Mouse (Mus musculus) lung, embryonic 14.5 days (tissue): Measurements from ENCODE around the gene Vps45. TPM values are rescaled to one million over a fixed set of nuclear protein-coding genes. Genes with fewer than 3 reads are reported as not detected.
"Not testable (repeated sequence)": the region's sequence is repeated elsewhere in the genome, so short reads cannot be mapped to it uniquely, and the experiment has no call there.

ENCODE experiments used
- ATAC-seq: fragments of 200-750 bp; cut with Nextera tagmentation; 2 replicates; pipeline ENCODE4 v1.8.0; 2017; ENCODE audit warnings: mild to moderate bottlenecking, moderate TSS enrichment, moderate library complexity; ENCODE audit not compliant: insufficient read depth
- DNase-seq: peaks from one replicate; pipeline ENCODE4 v3.0.0-alpha.2; 2015
- H3K27ac ChIP-seq: fragments of 300-500 bp; sonication (generic); 2 replicates; pipeline ENCODE4 v1.5.1; 2014; ENCODE audit warnings: low read depth, mild to moderate bottlenecking, moderate library complexity
- H3K27me3 ChIP-seq: fragments of 300-500 bp; sonication (generic); 2 replicates; pipeline ENCODE4 v1.6.1; 2014; ENCODE audit warnings: low read length, control low read depth; ENCODE audit not compliant: insufficient read depth
- H3K36me3 ChIP-seq: fragments of 300-500 bp; sonication (generic); 2 replicates; pipeline ENCODE4 v1.6.1; 2014; ENCODE audit warnings: control low read depth; ENCODE audit not compliant: insufficient read depth
- H3K4me1 ChIP-seq: fragments of 300-500 bp; sonication (generic); 2 replicates; pipeline ENCODE4 v1.6.1; 2014; ENCODE audit warnings: antibody characterized with exemption, control low read depth; ENCODE audit not compliant: insufficient read depth
- H3K4me2 ChIP-seq: fragments of 300-500 bp; sonication (generic); 2 replicates; pipeline ENCODE4 v1.6.1; 2014; ENCODE audit warnings: mild to moderate bottlenecking
- H3K4me3 ChIP-seq: fragments of 300-500 bp; sonication (generic); 2 replicates; pipeline ENCODE4 v1.5.1; 2014; ENCODE audit warnings: low read depth, low read length
- H3K9ac ChIP-seq: fragments of 300-500 bp; sonication (generic); 2 replicates; pipeline ENCODE4 v1.6.1; 2014
- H3K9me3 ChIP-seq: fragments of 300-500 bp; sonication (generic); 2 replicates; pipeline ENCODE4 v1.6.1; 2016; ENCODE audit warnings: low read depth, low read length, control low read depth
- CTCF ChIP-seq: IDR thresholded peaks from 2 replicates; pipeline ENCODE4 v1.5.1; 2016; ENCODE audit warnings: antibody characterized with exemption, low read depth
- WGBS: fragments of 180-500 bp; shearing (Covaris S2); extraction: QIAGEN DNeasy Blood & Tissue Kit; methylation state at CpG from one replicate; pipeline ENCODE4 v1.1.7; 2014; 5-methylcytosine and 5-hydroxymethylcytosine counted together
- polyA plus RNA-seq: library from polyadenylated mRNA; unstranded; fragments of >200 nt; fragmentation: Nextera tagmentation; extraction: Ambion mirVana; gene quantifications from 2 replicates; pipeline ENCODE4 v1.2.1, GENCODE M21; 2014

Gene Vps45
- polyA plus RNA-seq, 1 experiment from 2014 or later: 18.6 TPM

DNA sequence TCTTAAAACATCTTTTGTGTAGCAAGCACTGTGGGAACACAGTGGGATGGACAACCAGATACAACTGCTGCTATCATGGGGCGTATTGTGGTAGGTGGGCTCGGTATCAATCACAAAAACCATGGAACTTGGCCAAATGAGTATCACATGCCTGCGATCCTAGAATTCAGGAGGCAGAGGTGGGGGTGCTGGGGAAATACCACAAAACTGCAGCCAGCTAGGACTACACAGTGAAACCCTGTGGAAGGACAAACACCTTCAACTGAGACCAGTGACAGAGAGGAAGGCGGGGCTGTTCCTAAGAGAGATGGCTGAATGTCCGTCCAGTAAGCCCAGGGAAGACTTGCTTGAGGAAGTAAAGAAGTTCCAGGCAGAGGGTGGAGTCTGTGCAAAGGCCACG is 3.0 kb downstream of the Vps45 start:
- WGBS: 80% methylated on average over 6 of the region's 6 CpGs
- no peak overlapping the region for H3K9ac ChIP-seq
- no peaks in the 10 kb centered on the region for H3K4me1 ChIP-seq
- DNase-seq (no peak), ATAC-seq (no peak)
- H3K4me2 ChIP-seq: no peak overlapping the region
- no peaks in the 10 kb centered on the region for H3K9me3 ChIP-seq
- no peak overlapping the region for H3K27ac ChIP-seq
- H3K36me3 ChIP-seq: 0 out of 2 replicates have a peak, but pooled peaks cover 16% of the 10 kb centered on the region
- H3K27me3 ChIP-seq: no peaks in the 10 kb centered on the region
- no peak overlapping the region for H3K4me3 ChIP-seq
- TF ChIP-seq CTCF: no peak

DNA sequence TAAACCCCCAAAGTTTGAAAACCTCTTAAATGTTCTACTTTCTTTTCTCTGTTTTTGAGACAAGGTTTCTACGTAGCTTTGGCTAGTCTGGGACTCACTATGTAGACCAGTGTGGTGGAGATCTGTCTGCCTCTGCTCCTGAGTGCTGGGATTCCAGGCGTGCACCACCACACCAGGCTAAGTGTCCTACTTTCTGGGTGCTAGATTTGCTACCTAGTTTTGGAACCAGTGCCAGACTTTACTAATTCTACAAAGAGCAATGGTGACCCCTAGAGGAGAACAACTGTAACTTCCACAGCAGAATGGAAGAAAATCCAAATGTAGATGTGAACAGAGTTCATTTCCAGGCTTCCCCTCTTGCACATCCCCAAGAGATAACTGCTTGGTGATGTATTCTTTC is 6.4 kb downstream of the Vps45 start:
- 52% methylated on average over 2 of the region's 2 CpGs for WGBS
- no peak overlapping the region for H3K9ac ChIP-seq
- peaks cover 18% of the 10 kb centered on the region; the same call in 1 of the 2 replicates for H3K36me3 ChIP-seq
- H3K9me3 ChIP-seq: no peaks in the 10 kb centered on the region
- ATAC-seq (peak; percentile 41; the same call in 1 of the 2 replicates), DNase-seq (peak; percentile 83)
- TF ChIP-seq CTCF: peak; percentile 82
- no peaks in the 10 kb centered on the region for H3K27me3 ChIP-seq
- no peak overlapping the region for H3K4me3 ChIP-seq
- H3K4me2 ChIP-seq: no peak overlapping the region
- H3K27ac ChIP-seq: no peak overlapping the region
- H3K4me1 ChIP-seq: no peaks in the 10 kb centered on the region

DNA sequence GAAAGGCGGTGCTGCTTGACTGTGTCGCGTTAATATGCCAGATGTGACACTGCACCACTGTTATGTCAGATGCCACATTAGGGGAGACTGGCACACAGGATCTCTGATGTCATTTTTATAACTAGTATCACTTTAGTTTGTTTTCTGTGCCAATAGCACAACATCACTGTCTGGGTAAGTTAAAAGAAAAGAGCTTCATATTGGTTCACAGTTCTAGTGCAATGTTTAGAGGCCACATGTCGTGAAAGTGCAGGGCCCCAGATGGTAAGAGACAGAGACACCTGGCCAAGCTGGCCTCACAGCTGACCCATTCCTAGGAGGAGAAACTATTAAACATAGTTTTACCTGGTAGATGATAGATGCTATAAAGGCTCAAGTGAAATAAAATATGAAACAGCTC is 7.1 kb downstream of the Vps45 start:
- no peak for TF ChIP-seq CTCF
- peaks cover 19% of the 10 kb centered on the region; the same call in 1 of the 2 replicates for H3K36me3 ChIP-seq
- no peaks in the 10 kb centered on the region for H3K9me3 ChIP-seq
- no peak overlapping the region for H3K4me2 ChIP-seq
- H3K4me1 ChIP-seq: no peaks in the 10 kb centered on the region
- DNase-seq (no peak), ATAC-seq (no peak)
- H3K4me3 ChIP-seq: no peak overlapping the region
- 82% methylated on average over 4 of the region's 4 CpGs for WGBS
- H3K27ac ChIP-seq: no peak overlapping the region
- no peak overlapping the region for H3K9ac ChIP-seq
- no peaks in the 10 kb centered on the region for H3K27me3 ChIP-seq

DNA sequence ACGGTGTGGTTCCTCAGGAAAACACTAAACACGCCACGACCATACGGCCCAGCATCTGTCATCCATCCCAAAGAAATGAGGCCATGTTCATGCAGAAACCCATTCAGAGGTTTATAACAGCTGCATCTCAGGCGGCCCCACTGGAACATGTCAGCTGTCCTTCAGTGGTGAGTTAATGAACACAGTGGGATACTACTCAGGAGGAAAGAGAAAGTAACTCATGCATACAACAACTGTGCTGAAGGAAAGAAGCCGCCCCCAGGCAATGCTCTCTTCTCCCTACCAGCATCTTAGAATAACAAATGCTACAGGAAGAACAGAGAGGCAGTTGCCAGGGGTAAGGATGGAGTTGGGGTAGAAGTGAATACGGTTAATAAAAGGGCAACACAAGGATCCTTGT is 7.5 kb downstream of the Vps45 start:
- WGBS: 80% methylated on average over 7 of the region's 7 CpGs

DNA sequence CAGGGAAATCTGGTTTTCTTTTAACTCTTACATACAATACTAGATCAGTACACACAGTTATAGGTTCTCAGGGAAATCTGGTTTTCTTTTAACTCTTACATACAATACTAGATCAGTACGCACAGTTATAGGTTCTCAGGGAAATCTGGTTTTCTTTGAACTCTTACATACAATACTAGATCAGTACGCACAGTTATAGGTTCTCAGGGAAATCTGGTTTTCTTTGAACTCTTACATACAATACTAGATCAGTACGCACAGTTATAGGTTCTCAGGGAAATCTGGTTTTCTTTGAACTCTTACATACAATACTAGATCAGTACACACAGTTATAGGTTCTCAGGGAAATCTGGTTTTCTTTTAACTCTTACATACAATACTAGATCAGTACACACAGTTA is 13.7 kb downstream of the Vps45 start:
- not testable (repeated sequence) for H3K27me3 ChIP-seq, H3K4me1 ChIP-seq, H3K4me2 ChIP-seq, H3K27ac ChIP-seq, H3K9ac ChIP-seq, H3K4me3 ChIP-seq, ATAC-seq, H3K9me3 ChIP-seq, DNase-seq
- WGBS: 92% methylated on average over 3 of the region's 3 CpGs
- H3K36me3 ChIP-seq: peaks cover 15% of the 10 kb centered on the region

More for the DNA sequence above, 7.5 kb downstream of the Vps45 start:
- H3K9me3 ChIP-seq: no peaks in the 10 kb centered on the region
- no peak for TF ChIP-seq CTCF
- ATAC-seq (no peak), DNase-seq (no peak)
- no peak overlapping the region for H3K9ac ChIP-seq
- peaks cover 23% of the 10 kb centered on the region; the same call in 1 of the 2 replicates for H3K36me3 ChIP-seq
- H3K27me3 ChIP-seq: no peaks in the 10 kb centered on the region
- H3K4me1 ChIP-seq: no peaks in the 10 kb centered on the region
- no peak overlapping the region for H3K27ac ChIP-seq
- H3K4me2 ChIP-seq: no peak overlapping the region
- H3K4me3 ChIP-seq: no peak overlapping the region

DNA sequence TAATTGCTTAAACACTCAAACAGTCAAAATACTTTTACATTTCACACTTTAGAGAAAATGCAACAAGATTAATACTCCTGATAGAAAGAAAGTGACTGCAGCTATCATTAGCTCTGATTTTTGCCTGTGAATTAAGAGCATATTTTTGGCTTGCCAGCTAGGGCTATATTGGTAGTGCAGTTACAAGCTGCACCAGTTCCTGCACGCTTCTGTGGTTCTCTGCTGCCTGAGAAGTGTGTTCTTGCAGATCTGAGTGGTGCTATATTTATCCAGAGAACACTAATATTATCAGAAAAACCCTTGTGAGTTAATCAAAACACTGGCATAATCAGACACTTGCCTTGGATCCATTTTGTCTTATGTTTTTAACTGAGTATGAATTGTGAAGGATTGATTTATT is 15.2 kb downstream of the Vps45 start:
- 69% methylated on average over 1 of the region's 1 CpGs for WGBS
- Histone ChIP-seq H3K4me1 (no peaks in the 10 kb centered on the region), H3K27me3 (no peaks in the 10 kb centered on the region), H3K27ac (no peak overlapping the region), H3K4me3 (no peak overlapping the region), H3K9me3 (no peaks in the 10 kb centered on the region), H3K4me2 (no peak overlapping the region), H3K9ac (no peak overlapping the region), H3K36me3 (peaks cover 14% of the 10 kb centered on the region)
- TF ChIP-seq CTCF: no peak
- no peak for DNase-seq
- no peak for ATAC-seq

DNA sequence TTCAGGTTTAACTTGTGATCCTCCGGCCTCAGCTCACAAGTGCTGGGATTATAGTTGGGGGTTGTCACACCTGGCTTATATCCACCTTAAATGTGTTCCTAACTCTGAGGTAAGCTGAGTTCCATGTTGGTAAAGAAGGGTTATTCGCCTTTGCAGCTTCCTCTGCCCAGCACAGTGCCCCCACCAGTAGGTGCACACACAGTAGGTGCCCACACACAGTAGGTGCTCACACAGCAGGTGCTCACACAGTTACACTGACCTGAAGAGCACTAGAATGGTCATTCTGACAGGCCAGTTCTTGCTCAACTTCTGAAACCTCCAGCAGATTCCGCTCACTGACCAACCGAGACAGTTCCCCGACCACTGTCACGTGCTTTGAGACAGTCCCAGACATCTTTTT is 17.2 kb downstream of the Vps45 start:
- peaks cover 11% of the 10 kb centered on the region for H3K36me3 ChIP-seq
- H3K4me1 ChIP-seq: no peaks in the 10 kb centered on the region
- 92% methylated on average over 6 of the region's 6 CpGs for WGBS
- H3K4me3 ChIP-seq: no peak overlapping the region
- no peak for ATAC-seq
- DNase-seq: no peak
- no peak overlapping the region for H3K9ac ChIP-seq
- no peaks in the 10 kb centered on the region for H3K27me3 ChIP-seq
- TF ChIP-seq CTCF: no peak
- no peaks in the 10 kb centered on the region for H3K9me3 ChIP-seq
- H3K27ac ChIP-seq: no peak overlapping the region
- no peak overlapping the region for H3K4me2 ChIP-seq

DNA sequence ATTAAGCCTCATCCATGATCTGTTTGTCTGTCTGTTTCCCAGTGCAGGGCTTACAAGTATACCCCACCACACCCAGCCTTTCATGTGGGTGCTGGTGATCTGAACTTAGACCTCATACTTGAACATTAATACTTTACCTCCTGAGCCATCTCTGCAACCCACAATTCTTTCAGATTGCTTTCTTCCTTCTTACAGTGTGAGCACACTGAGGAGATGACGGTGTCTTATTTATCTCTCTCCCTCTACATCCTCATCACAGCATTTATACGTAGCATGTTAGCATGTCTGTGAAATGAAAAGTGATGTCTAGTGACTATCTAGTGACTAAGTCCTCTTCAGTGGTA is 17.6 kb downstream of the Vps45 start:
- H3K36me3 ChIP-seq: peaks cover 7% of the 10 kb centered on the region
- WGBS: 91% methylated on average over 2 of the region's 2 CpGs
- H3K27ac ChIP-seq: no peak overlapping the region
- H3K9ac ChIP-seq: no peak overlapping the region
- no peaks in the 10 kb centered on the region for H3K27me3 ChIP-seq
- DNase-seq: no peak
- no peak for TF ChIP-seq CTCF
- no peaks in the 10 kb centered on the region for H3K9me3 ChIP-seq
- H3K4me3 ChIP-seq: no peak overlapping the region
- no peaks in the 10 kb centered on the region for H3K4me1 ChIP-seq
- no peak overlapping the region for H3K4me2 ChIP-seq
- no peak for ATAC-seq
